Mouse (Mus musculus): ENCODE measurements around the gene Nsf.
A peak's percentile ranks its signal among the peaks of the same experiment; 100 is the strongest.
"Not testable (repeated sequence)": the region's sequence is repeated elsewhere in the genome, so short reads cannot be mapped to it uniquely, and the experiment has no call there.

Nsf gene

DNA sequence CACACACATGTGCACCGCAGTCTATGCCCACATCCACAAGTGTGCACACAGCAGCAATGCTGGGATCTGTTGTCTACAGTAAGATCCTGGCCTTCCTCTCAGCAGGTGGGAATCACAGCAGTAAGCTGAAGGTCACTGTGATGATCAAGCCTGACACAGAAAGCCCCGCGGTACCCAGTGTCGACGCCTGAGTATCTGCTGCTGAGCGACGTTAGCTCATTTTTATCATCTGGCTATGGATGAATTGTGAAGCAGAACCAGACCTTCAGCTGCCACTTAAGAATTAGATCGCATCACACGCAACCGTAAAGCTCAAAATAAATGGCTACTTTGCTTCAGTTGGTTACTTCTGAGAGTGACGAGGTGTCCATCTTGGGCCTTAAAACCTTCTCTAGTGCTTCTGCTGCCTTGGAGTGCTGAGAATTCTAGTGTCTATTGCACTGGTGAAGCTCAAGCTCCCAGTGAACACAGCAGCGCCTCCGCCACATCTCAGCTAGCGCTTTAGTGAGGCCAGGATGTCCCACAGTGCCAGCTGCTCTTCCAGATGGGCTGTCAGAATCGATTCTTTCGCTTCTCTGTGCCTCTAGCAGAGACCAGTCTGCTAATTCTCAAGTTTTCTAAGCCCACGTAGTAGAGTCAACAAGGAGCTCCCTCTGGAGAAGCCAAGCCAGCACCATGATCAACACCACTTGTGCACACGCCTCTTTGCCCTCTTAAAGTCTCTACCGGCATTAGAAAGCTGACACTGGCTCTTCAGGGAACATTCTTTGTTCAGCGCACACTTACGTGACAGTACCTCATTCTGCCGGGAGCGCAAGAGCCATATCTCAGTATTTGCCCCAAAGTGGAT lies 63.3 kb downstream of the Nsf start:
- no peak for DNase-seq

DNA sequence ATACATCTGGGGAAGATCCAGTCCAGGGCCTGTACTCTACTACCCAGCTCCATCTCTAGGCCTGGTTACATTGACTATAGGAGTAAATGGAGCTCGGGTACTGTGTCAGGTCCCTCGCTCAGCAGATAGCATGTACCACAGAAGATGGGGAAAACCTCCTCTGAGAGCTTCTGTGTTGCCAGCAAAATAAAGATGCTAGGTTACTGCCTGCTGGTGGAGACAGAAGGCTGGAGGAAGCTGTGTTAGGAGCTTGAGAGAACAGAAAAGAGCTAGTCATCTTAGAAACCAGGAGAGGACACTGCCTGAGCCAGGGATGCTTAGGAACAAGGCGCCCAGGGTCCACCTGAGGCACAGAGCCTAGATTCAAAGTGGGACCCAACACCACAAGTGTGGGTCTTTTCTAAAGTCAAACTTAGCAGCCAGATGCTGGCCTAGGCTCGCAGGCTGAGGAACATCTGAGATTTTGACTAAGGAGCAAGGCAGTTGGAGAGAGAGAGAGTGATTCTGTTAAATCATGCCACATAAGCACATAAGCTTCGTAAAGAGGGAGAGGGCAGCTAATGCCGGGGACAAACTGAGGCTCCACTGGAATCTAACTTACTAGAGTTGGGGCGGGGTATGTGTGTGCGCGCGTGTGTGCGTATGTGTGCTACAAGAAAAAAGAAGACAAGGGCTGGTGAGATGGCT lies 66.0 kb downstream of the Nsf start:
- no peak for DNase-seq

DNA sequence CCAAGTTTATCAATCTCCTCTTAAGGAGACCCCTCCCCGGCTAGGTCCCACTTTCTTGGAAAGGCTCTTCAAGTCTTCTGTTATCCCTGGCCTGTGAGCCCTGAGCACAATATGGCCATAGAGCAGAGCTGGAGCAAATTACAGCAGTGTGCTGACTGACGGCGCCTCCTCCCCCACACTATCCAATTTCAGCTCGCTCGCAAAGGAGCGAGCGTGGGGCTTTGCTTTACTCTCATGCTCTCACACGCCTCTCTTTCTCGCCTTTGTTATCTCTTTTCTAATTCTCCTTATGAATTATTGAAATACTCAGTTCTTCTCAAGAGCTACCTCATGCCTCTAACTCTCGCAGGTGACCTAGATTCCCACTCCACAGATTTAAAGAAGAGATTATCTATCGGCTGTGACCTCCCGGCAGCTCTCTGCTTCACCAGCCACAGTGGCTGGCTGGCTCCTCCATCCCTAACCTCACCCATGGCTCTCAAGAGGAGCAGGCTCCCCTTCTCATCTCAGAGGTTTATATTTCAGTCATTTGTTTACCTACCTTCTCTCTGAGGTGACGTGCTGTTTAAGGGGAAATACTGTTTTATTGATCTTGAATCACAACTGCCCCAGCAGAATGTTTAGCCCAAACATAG lies 69.0 kb downstream of the Nsf start:
- peak; percentile 29 for DNase-seq

- DNase-seq = no peak
Observed at GRCm38 (mm10) chr11:103883793-103884192, 70.1 kb downstream of the Nsf start.

DNA sequence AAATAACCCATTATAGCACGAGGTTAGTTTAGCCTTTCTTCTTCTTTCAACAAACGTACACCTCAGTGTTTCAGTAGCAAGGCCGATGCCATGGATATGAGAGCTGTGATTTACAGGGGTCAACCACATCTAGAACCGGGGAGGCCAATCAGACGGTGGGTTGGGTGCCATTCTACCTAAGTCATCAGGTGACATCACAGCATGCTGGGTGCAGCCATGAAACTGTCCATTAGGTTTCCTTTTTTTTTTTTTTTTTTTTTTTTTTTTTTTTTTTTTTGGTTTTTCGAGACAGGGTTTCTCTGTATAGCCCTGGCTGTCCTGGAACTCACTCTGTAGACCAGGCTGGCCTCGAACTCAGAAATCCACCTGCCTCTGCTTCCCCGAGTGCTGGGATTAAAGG lies 74.4 kb downstream of the Nsf start:
- DNase-seq = not testable (repeated sequence)

DNA sequence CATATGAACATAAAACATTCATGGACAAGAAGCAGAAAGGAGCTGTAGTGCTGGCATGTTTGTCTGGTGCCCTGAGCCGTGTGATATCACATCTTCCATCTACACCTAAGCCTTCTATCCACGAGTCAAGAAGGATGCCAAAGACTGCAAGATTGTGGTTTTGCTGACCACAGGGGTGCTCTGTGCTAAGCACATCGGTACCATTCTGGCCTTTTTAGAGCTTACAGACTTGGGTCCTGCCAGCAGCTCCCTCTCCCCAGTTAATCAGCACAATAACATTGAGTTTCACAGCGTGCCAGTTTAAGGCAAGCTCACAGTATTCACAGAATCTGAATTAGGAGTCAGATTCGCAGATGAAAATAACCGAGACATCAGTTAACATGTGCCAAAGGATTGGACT lies 75.4 kb downstream of the Nsf start:
- no peak for DNase-seq

DNA sequence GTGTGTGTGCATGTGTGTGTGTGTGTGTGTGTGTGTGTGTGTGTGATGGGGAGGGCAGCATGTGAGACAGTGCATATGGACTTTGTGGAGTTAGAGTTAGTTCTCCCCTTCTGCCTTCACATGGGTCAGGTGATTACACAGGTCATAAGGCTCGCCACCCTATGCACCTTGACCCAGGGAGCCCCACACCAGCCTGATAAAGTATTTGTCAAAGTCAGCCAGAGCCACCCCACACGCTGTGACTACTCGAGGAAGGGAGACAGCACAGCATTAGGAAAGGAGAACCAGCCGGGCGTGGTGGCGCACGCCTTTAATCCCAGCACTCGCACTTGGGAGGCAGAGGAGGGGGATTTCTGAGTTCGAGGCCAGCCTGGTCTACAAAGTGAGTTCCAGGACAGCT lies 83.5 kb downstream of the Nsf start:
- no peak for DNase-seq

DNA sequence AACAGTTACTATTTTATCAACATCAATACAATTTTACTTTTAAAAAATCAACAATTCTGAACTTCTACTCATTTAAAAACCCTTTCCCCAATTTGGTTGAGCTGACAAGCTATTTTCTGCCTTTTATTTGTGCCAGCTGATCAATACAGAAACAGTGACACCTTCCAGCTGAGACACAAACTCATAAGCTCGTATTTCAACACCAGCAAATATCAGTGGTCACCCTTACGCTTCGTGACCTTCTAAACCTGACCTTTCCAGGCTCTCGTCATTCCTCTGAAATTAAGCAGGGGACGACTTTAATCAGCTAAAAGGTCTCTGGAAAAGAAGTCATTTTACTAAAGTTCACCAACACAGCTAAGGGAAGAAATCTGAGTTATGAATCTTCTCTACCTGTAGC lies 86.2 kb downstream of the Nsf start:
- no peak for DNase-seq

GRCm38 (mm10) chr11:103865346-103865745 lies 88.5 kb downstream of the Nsf start:
- no peak for DNase-seq

DNA sequence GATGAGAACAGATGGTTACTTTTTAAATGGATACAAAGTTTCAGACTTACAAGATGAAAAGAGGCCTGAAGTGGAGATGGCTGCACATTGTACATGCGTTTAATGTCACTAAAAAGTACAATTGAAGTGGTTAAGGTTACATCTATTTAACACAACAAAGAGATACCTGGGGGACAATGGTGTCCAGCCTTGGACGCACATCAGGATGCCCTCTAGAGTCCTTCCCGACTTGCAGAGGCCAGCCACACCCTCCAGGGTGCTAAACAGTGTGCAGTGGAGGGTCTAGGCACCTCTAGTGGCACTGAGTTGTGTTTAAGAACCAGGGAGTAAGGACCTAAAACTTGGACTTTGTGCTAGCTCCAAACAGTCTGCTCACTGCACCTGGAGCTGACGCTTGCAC lies 89.4 kb downstream of the Nsf start:
- no peak for DNase-seq

- DNase-seq = no peak
Observed at GRCm38 (mm10) chr11:103862951-103863350, 90.9 kb downstream of the Nsf start.

- DNase-seq = no peak
Observed at GRCm38 (mm10) chr11:103859933-103860610, 93.8 kb downstream of the Nsf start.

DNA sequence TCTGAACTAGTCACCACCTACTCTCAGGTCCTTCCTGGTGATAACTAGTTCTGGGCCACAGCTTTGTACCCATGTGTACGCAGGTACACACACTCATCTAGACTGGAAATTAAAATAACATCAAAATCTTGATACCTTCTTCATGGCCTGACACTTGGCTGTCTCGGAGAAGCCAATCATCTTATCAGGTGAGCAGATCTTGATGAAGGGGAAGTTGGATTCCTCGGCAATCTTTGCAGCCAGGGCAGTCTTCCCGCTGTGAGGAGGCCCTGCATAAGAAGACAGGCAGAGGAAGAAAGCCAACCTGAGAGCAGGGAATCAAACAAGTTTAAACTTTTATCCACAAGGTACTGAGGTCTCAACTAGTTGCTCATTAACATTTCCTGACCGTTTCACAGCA lies 95.1 kb downstream of the Nsf start:
- no peak for DNase-seq

DNA sequence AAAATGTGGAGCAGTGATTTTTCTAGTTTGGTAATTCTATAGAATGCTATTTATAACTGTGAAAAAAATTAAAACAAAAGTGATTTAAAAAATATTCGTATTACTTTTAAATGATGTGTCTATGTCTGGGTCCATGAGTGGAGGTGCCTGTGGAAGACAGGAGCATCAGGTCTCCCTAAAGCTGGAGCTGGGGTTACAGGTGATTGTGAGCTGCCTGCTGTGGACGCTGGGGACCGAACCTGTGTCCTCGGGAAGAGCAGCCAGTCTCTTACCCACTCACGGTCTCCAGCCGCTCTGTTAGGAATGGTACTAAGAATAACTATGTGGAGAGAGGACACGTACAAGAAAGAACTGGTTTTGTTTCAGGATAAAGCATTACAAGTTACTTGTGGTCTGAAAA lies 97.2 kb downstream of the Nsf start:
- no peak for DNase-seq

GRCm38 (mm10) chr11:103854294-103854693 lies 99.6 kb downstream of the Nsf start:
- no peak for DNase-seq

GRCm38 (mm10) chr11:103853284-103853920 lies 100.5 kb downstream of the Nsf start:
- no peak for DNase-seq

DNA sequence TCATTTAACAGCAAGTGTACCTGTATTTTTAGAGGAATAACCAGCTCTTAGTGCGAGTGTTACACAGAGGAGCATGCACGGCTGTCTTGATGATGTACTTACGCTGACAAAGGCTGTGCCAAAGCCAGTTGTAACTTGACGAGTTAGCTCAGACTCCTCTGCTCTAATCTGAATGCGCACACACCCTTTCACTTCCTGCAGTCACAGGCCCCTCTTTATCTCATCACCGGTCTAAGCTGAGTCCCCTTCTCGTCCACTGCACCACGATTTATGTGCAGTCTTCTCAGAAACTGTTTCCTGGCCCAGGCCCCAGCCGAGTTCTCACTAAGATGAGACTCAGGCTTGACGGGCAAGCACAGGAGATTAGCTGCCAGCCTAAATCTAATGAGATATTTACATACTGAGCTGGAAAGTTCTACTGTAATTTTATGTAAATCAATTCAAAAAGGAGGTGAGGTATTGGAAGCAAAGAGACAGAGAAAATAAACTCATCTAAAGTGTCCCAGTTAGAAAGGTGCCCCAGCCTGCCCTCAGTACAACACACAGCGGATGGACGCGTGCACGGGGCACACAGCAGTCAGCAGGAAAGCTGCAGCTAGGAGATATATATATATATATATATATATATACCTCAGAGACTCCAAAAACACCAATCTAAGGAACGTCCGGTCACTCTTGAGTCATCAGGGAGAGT lies 101.1 kb downstream of the Nsf start:
- DNase-seq = no peak

- DNase-seq = no peak
Observed at GRCm38 (mm10) chr11:103848287-103848686, 105.6 kb downstream of the Nsf start.

- DNase-seq = peak; percentile 30
Observed at GRCm38 (mm10) chr11:103840834-103841233, 113.0 kb downstream of the Nsf start.

- DNase-seq = no peak
Observed at GRCm38 (mm10) chr11:103838955-103839354, 114.9 kb downstream of the Nsf start.

GRCm38 (mm10) chr11:103832331-103832730 lies 121.5 kb downstream of the Nsf start:
- DNase-seq = no peak

GRCm38 (mm10) chr11:103831766-103832165 lies 122.1 kb downstream of the Nsf start:
- no peak for DNase-seq

Data from right cerebral cortex, postnatal 14 days (tissue).